Mouse (Mus musculus) brain, embryonic 14.5 days (tissue): ENCODE measurements around the gene Emid1.

Experiments used
- CTCF ChIP-seq: fragments of 200-500 bp; IDR thresholded peaks from 2 replicates; pipeline ENCODE4 v1.5.1; 2012; ENCODE audit warnings: inconsistent platforms, mild to moderate bottlenecking, moderate library complexity, borderline replicate concordance; ENCODE audit not compliant: insufficient read depth, insufficient read length; ENCODE audit errors: extremely low read depth
- POLR2A ChIP-seq: fragments of 200-500 bp; IDR thresholded peaks from 2 replicates; pipeline ENCODE4 v1.6.1; 2012; ENCODE audit warnings: mild to moderate bottlenecking, inconsistent platforms, borderline replicate concordance; ENCODE audit not compliant: poor library complexity, insufficient read depth, insufficient read length, severe bottlenecking; ENCODE audit errors: extremely low read depth

- no peak for TF ChIP-seq POLR2A
- no peak for TF ChIP-seq CTCF
These were observed 21.9 kb downstream of the Emid1 start for GRCm38 (mm10) chr11:5130111-5130665.
